Mouse (Mus musculus): ENCODE results near the gene Gprc5d.

DNA sequence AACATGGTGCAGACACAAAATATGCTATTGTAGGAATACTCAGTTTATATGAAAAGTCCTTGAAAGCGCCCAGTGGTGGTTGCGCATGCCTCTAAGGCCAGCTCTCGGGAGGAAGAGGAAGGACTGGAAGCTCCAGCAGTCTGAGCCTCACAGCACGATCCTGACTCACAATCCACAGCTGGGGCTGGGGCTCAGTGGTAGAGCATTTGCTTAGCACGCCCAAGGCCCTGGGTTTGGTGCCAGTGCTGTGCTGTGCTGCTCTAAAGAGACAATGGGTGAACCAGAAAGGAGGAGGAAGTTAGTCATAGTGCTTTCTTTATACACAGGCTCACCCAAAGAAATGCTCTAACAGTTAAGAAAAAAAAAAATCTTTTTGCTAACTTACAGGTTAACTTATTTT lies 35.6 kb upstream of the Gprc5d start:
- TF ChIP-seq CTCF (IDR thresholded peaks at IDR 0.05; ENCODE audit: low read depth, low read length) = no peak
- no peak for TF ChIP-seq POLR2A (IDR thresholded peaks at IDR 0.05; ENCODE audit: insufficient read depth, low read length)
